Mouse (Mus musculus): ENCODE results near the gene Daam1. TPM values are rescaled to one million over a fixed set of nuclear protein-coding genes. Genes with fewer than 3 reads are reported as not detected.

The Daam1 gene
- polyA plus RNA-seq, 1 experiment from 2014 or later: 18.2 TPM

DNA sequence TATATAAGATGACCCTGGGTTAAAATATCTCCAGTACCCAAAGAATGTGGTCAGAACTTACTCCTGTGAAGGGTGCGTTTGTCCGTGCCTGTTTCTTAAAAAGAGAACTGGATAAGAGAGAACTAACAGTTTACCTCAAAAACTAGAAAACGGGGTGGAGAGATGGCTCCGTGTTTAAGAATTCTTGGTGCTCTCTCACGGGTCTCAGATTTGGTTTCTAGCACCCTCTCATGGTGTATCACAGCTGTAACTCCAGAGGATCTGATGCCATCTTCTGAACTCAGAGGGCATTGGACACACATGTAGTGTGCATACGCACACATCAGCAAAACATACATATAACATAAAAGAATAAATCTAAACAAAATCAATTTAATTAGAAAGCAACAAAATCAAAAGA, 181.2 kb downstream of the Daam1 start:
- no peaks in the 10 kb centered on the region for H3K27me3 ChIP-seq
- no peak overlapping the region for H3K4me2 ChIP-seq
- no peak overlapping the region for H3K9ac ChIP-seq
- 90% methylated on average over 6 of the region's 6 CpGs for WGBS
- no peak overlapping the region for H3K4me3 ChIP-seq (replicated peaks)
- H3K4me1 ChIP-seq: no peaks in the 10 kb centered on the region
- H3K27ac ChIP-seq: no peak overlapping the region
- H3K9me3 ChIP-seq: no peaks in the 10 kb centered on the region
- no peaks in the 10 kb centered on the region for H3K36me3 ChIP-seq (replicated peaks)
- no peak for ATAC-seq (ENCODE audit: low FRiP score)

DNA sequence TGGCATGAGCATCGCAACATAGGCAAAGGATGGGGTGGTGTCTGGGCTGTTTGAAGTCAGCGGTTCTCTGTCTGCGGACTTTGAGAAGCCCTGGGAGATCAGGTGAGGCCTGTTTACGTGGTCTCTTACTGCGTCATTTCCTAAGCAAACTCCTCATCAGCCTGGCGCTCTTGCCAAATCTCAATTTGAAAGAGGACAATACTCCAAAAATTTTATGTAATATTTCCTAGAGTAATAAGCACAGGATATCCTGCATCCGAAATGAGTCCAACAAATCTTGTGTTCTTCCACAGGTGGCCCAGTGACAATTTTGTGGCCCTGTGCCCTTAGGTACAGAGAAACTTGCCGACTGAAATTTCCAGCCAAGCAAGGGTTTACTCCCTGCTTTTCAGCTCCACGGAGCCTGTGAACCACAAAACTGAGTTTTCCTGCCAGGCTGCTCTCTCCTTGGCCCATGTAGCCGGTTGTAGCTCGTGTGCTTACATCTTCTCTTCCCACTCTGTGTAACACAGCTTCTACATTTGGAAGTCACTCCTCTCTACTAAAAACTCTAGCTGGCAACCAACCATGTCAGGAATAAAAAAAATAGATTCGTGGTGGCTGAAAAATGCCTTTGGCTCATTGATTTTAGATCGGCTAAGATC, 183.0 kb downstream of the Daam1 start:
- Histone ChIP-seq H3K27me3 (no peaks in the 10 kb centered on the region), H3K9me3 (no peaks in the 10 kb centered on the region), H3K4me1 (no peaks in the 10 kb centered on the region), H3K36me3 (replicated peaks) (no peaks in the 10 kb centered on the region), H3K4me3 (replicated peaks) (no peak overlapping the region), H3K9ac (no peak overlapping the region), H3K4me2 (no peak overlapping the region), H3K27ac (no peak overlapping the region)
- WGBS: 90% methylated on average over 13 of the region's 13 CpGs
- no peak for ATAC-seq (ENCODE audit: low FRiP score)

DNA sequence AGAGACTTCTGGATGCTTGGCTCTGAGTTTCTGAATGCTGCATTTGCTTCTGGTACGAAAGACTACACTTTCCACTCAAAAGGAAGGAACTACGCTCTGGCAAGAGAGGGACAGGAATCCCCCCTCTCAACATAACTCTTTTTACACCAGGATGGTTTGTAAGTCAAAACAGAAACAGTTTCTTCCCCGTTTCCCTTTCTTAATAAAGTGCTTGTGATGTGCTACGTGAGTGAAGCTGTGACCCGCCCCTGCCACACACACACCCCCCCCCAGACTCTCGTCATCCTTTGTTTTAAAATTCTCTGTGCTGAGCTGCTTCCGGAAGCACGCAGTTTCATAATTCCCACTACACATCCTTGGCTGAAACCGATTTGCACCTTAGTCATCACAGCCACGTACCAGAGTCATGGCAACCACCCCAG, 183.5 kb downstream of the Daam1 start:
- Histone ChIP-seq H3K27me3 (no peaks in the 10 kb centered on the region), H3K36me3 (replicated peaks) (no peaks in the 10 kb centered on the region), H3K9me3 (no peaks in the 10 kb centered on the region), H3K27ac (0 out of 2 replicates have a peak overlapping the region, but pooled peaks have one; percentile 38), H3K9ac (no peak overlapping the region), H3K4me1 (no peaks in the 10 kb centered on the region), H3K4me3 (replicated peaks) (no peak overlapping the region), H3K4me2 (no peak overlapping the region)
- 68% methylated on average over 10 of the region's 10 CpGs for WGBS
- no peak for ATAC-seq (ENCODE audit: low FRiP score)

DNA sequence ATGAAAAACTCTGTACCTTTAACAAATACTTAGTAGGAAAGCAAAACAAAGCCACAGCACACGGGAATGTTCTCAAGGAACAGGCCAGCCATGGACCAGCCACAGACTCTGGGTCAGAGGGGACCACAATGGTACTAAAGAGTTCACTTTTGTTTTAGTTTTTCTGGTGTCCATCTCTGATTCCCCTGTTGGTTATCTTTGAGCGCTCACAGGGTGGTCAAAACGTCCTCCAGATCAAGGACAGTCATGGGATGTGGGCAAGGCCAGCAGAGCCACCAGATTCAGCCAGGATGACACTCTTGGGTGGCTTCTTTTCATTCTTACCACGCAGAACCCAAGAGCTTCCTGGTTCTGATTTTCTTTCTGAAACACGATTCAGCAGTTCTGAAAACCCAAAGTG, 184.4 kb downstream of the Daam1 start:
- no peaks in the 10 kb centered on the region for H3K36me3 ChIP-seq (replicated peaks)
- H3K27ac ChIP-seq: no peak overlapping the region
- H3K9me3 ChIP-seq: no peaks in the 10 kb centered on the region
- no peak for ATAC-seq (ENCODE audit: low FRiP score)
- no peak overlapping the region for H3K4me3 ChIP-seq (replicated peaks)
- no peak overlapping the region for H3K4me2 ChIP-seq
- 79% methylated on average over 5 of the region's 5 CpGs for WGBS
- no peak overlapping the region for H3K9ac ChIP-seq
- no peaks in the 10 kb centered on the region for H3K27me3 ChIP-seq
- H3K4me1 ChIP-seq: no peaks in the 10 kb centered on the region

DNA sequence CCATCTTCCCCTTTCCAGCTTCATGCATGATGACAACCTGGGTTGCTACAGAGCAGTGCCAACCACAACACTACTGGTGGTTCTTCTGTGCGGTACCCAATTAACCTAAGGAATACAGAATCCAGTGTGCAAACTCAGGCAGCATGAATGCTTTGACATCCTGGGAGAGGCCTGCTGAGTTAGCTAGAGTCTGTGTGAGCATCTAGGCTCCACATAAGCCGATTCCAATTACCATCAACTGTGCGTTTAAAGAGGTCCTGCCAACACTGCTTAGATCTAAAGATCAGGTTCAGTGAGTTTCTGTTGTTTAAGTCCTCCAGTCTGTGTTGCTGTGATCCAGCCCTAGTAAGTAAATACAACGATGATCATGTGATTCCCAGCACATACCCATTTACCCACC, 189.4 kb downstream of the Daam1 start:
- no peaks in the 10 kb centered on the region for H3K27me3 ChIP-seq
- no peak overlapping the region for H3K9ac ChIP-seq
- H3K9me3 ChIP-seq: no peaks in the 10 kb centered on the region
- no peak overlapping the region for H3K27ac ChIP-seq
- no peak for ATAC-seq (ENCODE audit: low FRiP score)
- H3K4me3 ChIP-seq (replicated peaks): no peak overlapping the region
- no peaks in the 10 kb centered on the region for H3K36me3 ChIP-seq (replicated peaks)
- no peak overlapping the region for H3K4me2 ChIP-seq
- 79% methylated on average over 4 of the region's 4 CpGs for WGBS
- no peaks in the 10 kb centered on the region for H3K4me1 ChIP-seq

DNA sequence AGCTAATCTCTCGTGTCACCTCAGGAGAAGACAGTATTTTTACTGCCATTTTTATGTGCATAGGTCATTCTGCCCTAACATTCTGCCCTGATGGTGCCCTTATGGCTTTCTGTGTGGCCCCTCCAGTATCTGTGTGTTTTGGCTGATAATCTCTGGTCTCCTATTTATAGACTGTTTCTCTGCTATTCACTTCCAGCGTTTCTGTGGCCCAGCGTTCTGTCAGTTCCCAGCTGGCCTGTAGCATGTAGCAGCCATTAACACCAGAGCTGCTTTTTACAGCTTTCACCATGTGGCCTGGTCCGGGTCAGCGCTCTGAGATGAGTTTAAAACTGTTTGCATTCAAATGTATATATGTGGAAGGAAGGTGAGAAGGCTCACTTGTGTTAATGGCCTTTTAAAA, 190.7 kb downstream of the Daam1 start:
- no peaks in the 10 kb centered on the region for H3K36me3 ChIP-seq (replicated peaks)
- H3K27ac ChIP-seq: no peak overlapping the region
- no peaks in the 10 kb centered on the region for H3K9me3 ChIP-seq
- H3K27me3 ChIP-seq: no peaks in the 10 kb centered on the region
- H3K9ac ChIP-seq: no peak overlapping the region
- H3K4me1 ChIP-seq: no peaks in the 10 kb centered on the region
- no peak overlapping the region for H3K4me2 ChIP-seq
- ATAC-seq (ENCODE audit: low FRiP score): no peak
- 74% methylated on average over 5 of the region's 5 CpGs for WGBS
- no peak overlapping the region for H3K4me3 ChIP-seq (replicated peaks)

DNA sequence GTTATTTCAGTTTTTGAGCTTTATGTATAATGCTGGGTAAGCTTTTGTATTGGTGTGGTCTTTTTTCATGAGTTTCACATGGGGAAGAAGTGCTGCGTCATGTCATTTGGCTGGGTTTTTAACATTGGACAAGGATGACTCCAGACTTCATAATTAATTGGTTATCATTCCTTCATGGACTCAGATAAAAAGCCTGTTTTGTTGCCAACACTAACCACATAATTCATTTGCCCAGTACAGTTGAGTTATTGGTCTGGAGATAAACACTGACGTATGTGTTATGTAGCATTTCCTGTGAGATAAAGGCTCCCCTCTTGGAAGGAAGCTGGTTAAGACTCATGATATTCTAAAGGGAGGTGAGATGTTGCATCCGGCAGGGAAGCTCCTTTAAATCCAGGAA, 191.9 kb downstream of the Daam1 start:
- Histone ChIP-seq H3K36me3 (replicated peaks) (no peaks in the 10 kb centered on the region), H3K27me3 (no peaks in the 10 kb centered on the region), H3K4me3 (replicated peaks) (no peak overlapping the region), H3K4me2 (no peak overlapping the region), H3K4me1 (no peaks in the 10 kb centered on the region), H3K27ac (no peak overlapping the region), H3K9ac (no peak overlapping the region), H3K9me3 (no peaks in the 10 kb centered on the region)
- ATAC-seq (ENCODE audit: low FRiP score): no peak
- 95% methylated on average over 3 of the region's 3 CpGs for WGBS

DNA sequence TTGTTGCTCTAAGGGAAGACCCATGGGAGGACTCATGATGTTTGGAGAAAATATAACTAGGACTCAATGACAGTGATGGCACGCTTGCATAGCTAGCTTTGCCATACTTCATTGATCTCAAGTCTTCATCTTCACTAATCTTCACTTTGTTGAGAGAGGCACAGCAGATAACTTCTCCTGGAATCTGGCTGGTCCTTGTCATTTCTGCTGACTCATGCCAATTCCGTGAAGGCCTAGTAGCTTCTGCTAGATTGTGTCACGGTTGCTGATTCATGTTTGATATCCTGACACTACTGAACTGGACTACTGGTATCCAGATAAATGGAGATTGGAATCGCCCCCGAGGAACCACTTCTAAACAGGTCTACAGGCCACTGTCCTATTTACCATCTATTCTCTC, 192.7 kb downstream of the Daam1 start:
- ATAC-seq (ENCODE audit: low FRiP score): no peak
- no peak overlapping the region for H3K4me2 ChIP-seq
- WGBS: 96% methylated on average over 5 of the region's 5 CpGs

DNA sequence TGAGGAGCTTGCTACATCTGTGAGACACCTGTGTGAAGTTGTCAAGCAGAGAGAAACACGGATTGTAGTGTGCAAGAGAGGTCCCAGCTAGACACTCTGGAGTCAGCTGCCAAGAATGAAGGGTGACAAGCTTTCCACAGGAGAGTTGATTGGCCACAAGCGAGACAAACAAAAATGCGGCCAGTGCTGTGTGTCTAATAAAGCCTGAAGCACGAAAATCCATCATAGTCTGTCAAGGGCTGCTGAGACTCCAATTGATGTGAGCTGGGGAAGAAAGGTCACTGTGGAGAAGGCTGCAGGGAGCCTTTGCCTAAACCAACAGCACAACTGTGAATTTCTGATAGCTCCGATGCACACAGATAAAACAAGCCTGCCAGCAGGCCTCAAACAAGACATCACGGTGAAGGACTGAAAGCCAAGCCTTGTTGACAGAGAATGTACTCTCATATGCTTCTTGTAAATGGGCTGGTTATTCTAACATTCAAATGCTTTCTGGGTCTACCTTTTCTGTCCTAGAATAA, 194.5 kb downstream of the Daam1 start:
- H3K27ac ChIP-seq: no peak overlapping the region
- H3K36me3 ChIP-seq (replicated peaks): no peaks in the 10 kb centered on the region
- H3K4me1 ChIP-seq: no peaks in the 10 kb centered on the region
- H3K4me3 ChIP-seq (replicated peaks): no peak overlapping the region
- no peaks in the 10 kb centered on the region for H3K9me3 ChIP-seq
- no peak for ATAC-seq (ENCODE audit: low FRiP score)
- 59% methylated on average over 6 of the region's 6 CpGs for WGBS
- H3K4me2 ChIP-seq: no peak overlapping the region
- H3K27me3 ChIP-seq: no peaks in the 10 kb centered on the region
- no peak overlapping the region for H3K9ac ChIP-seq

More for the DNA sequence above, 192.7 kb downstream of the Daam1 start:
- Histone ChIP-seq H3K4me1 (no peaks in the 10 kb centered on the region), H3K27ac (no peak overlapping the region), H3K27me3 (no peaks in the 10 kb centered on the region), H3K9me3 (no peaks in the 10 kb centered on the region), H3K36me3 (replicated peaks) (no peaks in the 10 kb centered on the region), H3K9ac (no peak overlapping the region), H3K4me3 (replicated peaks) (no peak overlapping the region)

DNA sequence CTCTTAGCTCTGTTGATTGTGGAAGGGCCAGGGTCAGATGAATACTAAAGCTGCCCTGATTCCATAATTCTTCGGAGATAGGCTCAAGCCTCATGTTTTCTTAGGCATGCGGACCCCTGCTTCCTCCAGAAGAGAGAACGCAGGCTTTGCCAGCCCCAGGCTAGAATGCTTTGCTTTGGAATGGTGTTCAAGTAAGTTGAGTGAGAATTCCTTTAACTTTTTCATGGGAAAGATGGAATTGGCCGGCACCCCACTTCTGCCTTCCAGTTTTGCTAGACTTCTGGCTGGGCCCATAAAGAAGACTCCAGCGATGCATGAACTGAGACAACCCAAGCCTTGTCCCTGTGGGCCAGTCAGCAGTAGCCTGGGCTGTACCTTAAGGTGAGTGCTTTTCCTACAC, 200.3 kb downstream of the Daam1 start:
- H3K27ac ChIP-seq: no peak overlapping the region
- no peak overlapping the region for H3K4me2 ChIP-seq
- no peak overlapping the region for H3K9ac ChIP-seq
- H3K9me3 ChIP-seq: no peaks in the 10 kb centered on the region
- ATAC-seq (ENCODE audit: low FRiP score): no peak
- WGBS: 93% methylated on average over 5 of the region's 5 CpGs
- no peaks in the 10 kb centered on the region for H3K36me3 ChIP-seq (replicated peaks)
- no peaks in the 10 kb centered on the region for H3K4me1 ChIP-seq
- no peak overlapping the region for H3K4me3 ChIP-seq (replicated peaks)
- H3K27me3 ChIP-seq: no peaks in the 10 kb centered on the region

DNA sequence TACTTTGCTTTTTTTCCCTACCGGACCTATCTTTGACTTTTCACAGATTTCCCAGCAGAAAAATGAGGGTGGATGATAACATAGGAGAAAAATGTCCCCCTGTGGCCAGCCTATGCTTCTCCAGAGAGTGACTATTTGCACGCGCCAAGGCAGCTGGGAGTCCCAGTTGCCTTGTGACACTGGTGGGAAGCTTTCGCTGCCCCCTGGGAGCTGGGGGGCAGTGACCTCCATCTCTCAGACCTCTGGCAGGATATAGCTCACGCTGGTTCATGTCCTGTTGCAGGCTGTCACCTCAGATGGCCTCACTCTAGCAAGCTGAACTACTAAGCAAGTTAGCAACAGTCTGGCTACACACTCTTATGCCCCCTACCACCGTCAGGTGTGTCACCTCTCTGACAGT, 200.9 kb downstream of the Daam1 start:
- Histone ChIP-seq H3K4me2 (no peak overlapping the region), H3K4me3 (replicated peaks) (no peak overlapping the region), H3K27me3 (no peaks in the 10 kb centered on the region), H3K9me3 (no peaks in the 10 kb centered on the region), H3K9ac (no peak overlapping the region), H3K36me3 (replicated peaks) (no peaks in the 10 kb centered on the region), H3K27ac (no peak overlapping the region), H3K4me1 (no peaks in the 10 kb centered on the region)
- ATAC-seq (ENCODE audit: low FRiP score): no peak
- WGBS: 86% methylated on average over 6 of the region's 6 CpGs

DNA sequence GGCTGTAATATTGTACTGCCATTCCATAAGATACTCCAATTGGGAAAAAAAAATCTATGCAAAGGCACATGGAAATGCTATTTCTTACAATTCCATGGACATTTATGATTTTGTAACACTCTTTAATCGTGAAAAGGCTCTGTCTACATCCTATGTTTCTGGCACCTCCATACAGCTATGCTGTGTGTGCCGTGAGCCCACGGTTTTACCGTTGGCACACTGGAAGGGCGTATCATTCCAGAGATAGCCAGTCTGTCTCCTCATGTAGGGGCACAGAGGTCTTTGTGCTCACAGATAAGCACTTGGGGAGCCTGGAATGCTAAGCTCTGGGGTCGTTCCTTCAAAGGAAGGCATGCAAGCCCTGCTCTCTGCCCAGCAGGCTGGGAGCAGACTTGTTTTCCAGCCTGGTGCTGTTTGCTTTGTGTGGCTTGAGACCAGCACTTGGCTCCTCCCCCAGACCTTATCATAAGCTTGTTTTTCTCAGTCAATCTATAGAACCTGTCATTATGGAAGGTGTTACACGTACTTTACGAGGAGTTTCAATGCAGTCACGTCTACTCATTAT, 205.3 kb downstream of the Daam1 start:
- no peaks in the 10 kb centered on the region for H3K36me3 ChIP-seq (replicated peaks)
- ATAC-seq (ENCODE audit: low FRiP score): no peak
- H3K9ac ChIP-seq: no peak overlapping the region
- H3K4me2 ChIP-seq: no peak overlapping the region
- no peak overlapping the region for H3K4me3 ChIP-seq (replicated peaks)
- H3K27ac ChIP-seq: no peak overlapping the region
- no peaks in the 10 kb centered on the region for H3K27me3 ChIP-seq
- no peaks in the 10 kb centered on the region for H3K9me3 ChIP-seq
- WGBS: 69% methylated on average over 9 of the region's 9 CpGs
- H3K4me1 ChIP-seq: no peaks in the 10 kb centered on the region

DNA sequence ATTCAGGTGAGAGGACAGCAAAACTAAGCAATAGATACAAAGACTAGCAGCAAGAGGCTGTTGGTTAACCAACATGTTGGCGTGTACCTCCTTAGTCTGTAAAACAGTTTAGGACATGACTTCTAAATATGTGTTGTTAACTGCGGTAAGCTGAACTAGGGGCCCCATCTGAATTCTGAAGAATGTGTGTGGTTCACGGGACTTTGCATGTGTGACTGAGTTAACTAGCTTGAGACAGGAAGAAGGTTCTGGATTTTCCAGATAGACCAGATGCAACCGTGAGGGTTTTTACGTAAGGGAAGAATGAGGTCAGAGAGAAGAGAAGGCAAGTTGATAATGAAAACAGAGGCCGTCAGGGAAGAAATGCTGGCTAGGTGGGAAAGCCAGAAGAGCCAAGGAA, 206.2 kb downstream of the Daam1 start:
- 87% methylated on average over 6 of the region's 6 CpGs for WGBS
- H3K36me3 ChIP-seq (replicated peaks): no peaks in the 10 kb centered on the region

More for the DNA sequence above, 206.2 kb downstream of the Daam1 start:
- Histone ChIP-seq H3K4me1 (no peaks in the 10 kb centered on the region), H3K27me3 (no peaks in the 10 kb centered on the region), H3K9me3 (no peaks in the 10 kb centered on the region), H3K4me2 (no peak overlapping the region), H3K4me3 (replicated peaks) (no peak overlapping the region), H3K27ac (no peak overlapping the region), H3K9ac (no peak overlapping the region)
- ATAC-seq (ENCODE audit: low FRiP score): no peak
